Mouse (Mus musculus) forebrain, embryonic 16.5 days (tissue): Measurements from ENCODE around the gene Naa25. TPM values are rescaled to one million over a fixed set of nuclear protein-coding genes. Genes with fewer than 3 reads are reported as not detected.

Experiments used
- ATAC-seq: fragments of 200-750 bp; cut with Nextera tagmentation; 2 replicates; pipeline ENCODE4 v1.8.0; 2017; ENCODE audit warnings: mild to moderate bottlenecking, moderate library complexity
- H3K27ac ChIP-seq: fragments of 300-500 bp; sonication (generic); 2 replicates; pipeline ENCODE4 v1.5.1; 2014; ENCODE audit warnings: low read length, control low read depth
- H3K27me3 ChIP-seq: fragments of 300-500 bp; sonication (generic); replicated peaks from 2 replicates; pipeline ENCODE4 v1.6.1; 2014; ENCODE audit warnings: low read length; ENCODE audit not compliant: control insufficient read depth, insufficient read depth
- H3K36me3 ChIP-seq: fragments of 300-500 bp; sonication (generic); 2 replicates; pipeline ENCODE4 v1.6.1; 2014; ENCODE audit not compliant: control insufficient read depth, insufficient read depth
- H3K4me1 ChIP-seq: fragments of 300-500 bp; sonication (generic); replicated peaks from 2 replicates; pipeline ENCODE4 v1.6.1; 2014; ENCODE audit warnings: low read length; ENCODE audit not compliant: control insufficient read depth, insufficient read depth
- H3K4me2 ChIP-seq: fragments of 300-500 bp; sonication (generic); 2 replicates; pipeline ENCODE4 v1.6.1; 2014; ENCODE audit warnings: mild to moderate bottlenecking, low read length, control low read depth
- H3K4me3 ChIP-seq: fragments of 300-500 bp; sonication (generic); replicated peaks from 2 replicates; pipeline ENCODE4 v1.5.1; 2014; ENCODE audit warnings: mild to moderate bottlenecking, low read length, control low read depth
- H3K9ac ChIP-seq: fragments of 300-500 bp; sonication (generic); replicated peaks from 2 replicates; pipeline ENCODE4 v1.6.1; 2014; ENCODE audit warnings: low read depth, low read length, control low read depth
- H3K9me3 ChIP-seq: fragments of 300-500 bp; sonication (generic); 2 replicates; pipeline ENCODE4 v1.6.1; 2016; ENCODE audit warnings: low read length; ENCODE audit not compliant: control insufficient read depth
- WGBS: fragments of 180-500 bp; shearing (Covaris S2); extraction: QIAGEN DNeasy Blood & Tissue Kit; methylation state at CpG from one replicate; pipeline ENCODE4 v1.1.7; 2014; 5-methylcytosine and 5-hydroxymethylcytosine counted together
- polyA plus RNA-seq: library from polyadenylated mRNA; unstranded; fragments of >200 nt; fragmentation: Nextera tagmentation; extraction: Ambion mirVana; gene quantifications from 2 replicates; pipeline ENCODE4 v1.2.1, GENCODE M21; 2015

The Naa25 gene
- polyA plus RNA-seq, 1 experiment from 2014 or later = 61.7 TPM

DNA sequence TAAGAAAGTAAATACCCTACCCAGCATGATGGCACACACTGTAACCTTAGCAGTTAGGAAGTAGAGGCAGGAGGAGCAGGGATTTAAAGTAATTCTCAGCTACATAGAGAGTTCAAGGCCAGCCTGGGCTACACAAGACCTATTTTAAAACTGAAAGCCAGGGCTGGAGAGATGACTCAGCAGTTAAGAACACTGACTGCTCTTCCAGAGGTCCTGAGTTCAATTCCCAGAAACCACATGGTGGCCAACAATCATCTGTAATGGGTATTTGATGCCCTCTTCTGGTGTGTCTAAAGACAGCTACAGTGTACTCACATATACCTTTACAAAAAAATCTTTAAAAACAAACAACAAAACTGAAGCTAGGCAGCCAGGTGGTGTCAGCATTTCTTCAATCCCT is 8.0 kb upstream of the Naa25 start:
- Histone ChIP-seq H3K4me3 (no peak overlapping the region), H3K9ac (no peak overlapping the region), H3K36me3 (no peaks in the 10 kb centered on the region), H3K27me3 (no peaks in the 10 kb centered on the region), H3K27ac (no peak overlapping the region), H3K4me2 (no peak overlapping the region), H3K9me3 (no peaks in the 10 kb centered on the region), H3K4me1 (peaks cover 4% of the 10 kb centered on the region; the same call in 1 of the 2 replicates)
- no peak for ATAC-seq

DNA sequence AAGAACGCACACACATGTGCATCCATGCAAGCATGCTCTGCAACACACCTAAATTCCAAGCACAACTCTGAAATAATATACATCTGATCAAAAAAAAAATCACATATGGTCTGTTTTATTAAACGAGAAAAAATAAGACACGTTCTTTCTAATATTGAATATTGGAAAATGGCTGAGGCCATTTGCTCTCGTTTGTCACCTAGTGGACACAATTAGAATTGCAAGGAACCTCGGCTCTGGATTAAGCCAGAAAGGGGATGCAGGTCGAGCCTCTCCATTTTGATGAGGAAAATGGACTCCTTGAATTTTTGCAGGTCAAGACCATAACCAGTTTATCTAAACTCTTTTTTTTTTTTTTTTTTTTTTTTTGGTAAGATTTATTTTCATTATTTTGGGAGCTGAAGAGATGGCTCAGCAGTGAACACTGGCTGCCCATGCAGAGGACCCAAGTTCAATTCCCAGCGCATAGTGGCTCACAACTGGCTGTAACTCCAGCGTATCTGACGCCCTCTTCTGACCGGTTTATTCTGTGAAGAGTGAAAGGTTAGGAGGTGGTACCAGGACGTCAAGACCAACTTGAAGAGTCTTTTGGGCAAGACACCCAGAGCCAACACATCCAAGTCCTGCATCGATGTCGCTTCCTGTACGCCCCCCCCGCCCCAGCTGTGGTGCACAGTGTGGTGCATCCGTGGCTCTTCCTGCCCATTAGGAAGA is 4.9 kb upstream of the Naa25 start:
- ATAC-seq = no peak
- no peak overlapping the region for H3K4me3 ChIP-seq
- WGBS = 59% methylated on average over 16 of the region's 16 CpGs
- H3K4me2 ChIP-seq = no peak overlapping the region
- no peak overlapping the region for H3K27ac ChIP-seq
- H3K9me3 ChIP-seq = no peaks in the 10 kb centered on the region
- H3K4me1 ChIP-seq = 0 out of 2 replicates have a peak, but pooled peaks cover 2% of the 10 kb centered on the region
- H3K27me3 ChIP-seq = no peaks in the 10 kb centered on the region
- H3K36me3 ChIP-seq = no peaks in the 10 kb centered on the region
- no peak overlapping the region for H3K9ac ChIP-seq

GRCm38 (mm10) chr5:121393402-121393801 is 4.3 kb upstream of the Naa25 start:
- no peak overlapping the region for H3K4me3 ChIP-seq
- H3K9ac ChIP-seq = no peak overlapping the region
- H3K4me2 ChIP-seq = no peak overlapping the region
- H3K4me1 ChIP-seq = 0 out of 2 replicates have a peak, but pooled peaks cover 2% of the 10 kb centered on the region
- H3K27me3 ChIP-seq = no peaks in the 10 kb centered on the region
- H3K9me3 ChIP-seq = no peaks in the 10 kb centered on the region
- ATAC-seq = no peak
- WGBS = 83% methylated on average over 3 of the region's 3 CpGs
- H3K36me3 ChIP-seq = no peaks in the 10 kb centered on the region
- H3K27ac ChIP-seq = no peak overlapping the region

GRCm38 (mm10) chr5:121395621-121396020 is 2.1 kb upstream of the Naa25 start:
- Histone ChIP-seq H3K9ac (no peak overlapping the region), H3K27ac (no peak overlapping the region), H3K36me3 (no peaks in the 10 kb centered on the region), H3K4me1 (peaks cover 17% of the 10 kb centered on the region), H3K4me3 (no peak overlapping the region), H3K4me2 (no peak overlapping the region), H3K27me3 (no peaks in the 10 kb centered on the region), H3K9me3 (no peaks in the 10 kb centered on the region)
- no peak for ATAC-seq
- WGBS = 87% methylated on average over 5 of the region's 5 CpGs

- ATAC-seq = peak; percentile 78
- WGBS = under 1% methylated on average over 66 of the region's 67 CpGs
- H3K4me1 ChIP-seq = peaks cover 17% of the 10 kb centered on the region
Measured at GRCm38 (mm10) chr5:121398146-121398964, 619 bp downstream of the Naa25 start.

DNA sequence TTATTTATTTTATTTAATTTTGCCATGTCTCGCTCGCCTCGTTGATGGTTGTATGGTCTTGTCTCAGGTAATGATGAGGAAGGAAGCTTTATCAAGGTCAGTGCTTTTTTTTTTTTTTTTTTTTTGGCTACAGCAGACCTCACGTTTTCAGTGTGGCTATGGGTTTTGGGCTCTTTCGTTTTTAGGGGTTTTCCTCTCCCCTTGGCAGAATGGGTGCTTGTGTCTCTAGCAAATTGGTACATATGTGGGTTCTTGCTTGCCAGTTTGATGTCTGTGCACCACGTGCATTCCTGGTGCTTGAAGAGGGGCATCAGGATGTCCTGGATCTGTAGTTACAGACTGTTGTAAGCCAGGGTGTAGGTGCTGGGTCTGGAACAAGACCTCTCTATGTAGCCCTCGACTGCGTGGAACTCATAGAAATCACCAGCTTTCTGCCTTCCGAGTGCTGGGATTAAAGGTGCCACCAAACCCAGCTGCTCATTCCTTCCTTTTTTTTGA is 1.3 kb downstream of the Naa25 start:
- peak overlapping the region; percentile 64 for H3K4me2 ChIP-seq
- H3K9ac ChIP-seq = peak overlapping the region; percentile 81
- H3K36me3 ChIP-seq = no peaks in the 10 kb centered on the region
- no peaks in the 10 kb centered on the region for H3K27me3 ChIP-seq
- no peak overlapping the region for H3K27ac ChIP-seq
- 53% methylated on average over 9 of the region's 9 CpGs for WGBS
- H3K9me3 ChIP-seq = no peaks in the 10 kb centered on the region
- ATAC-seq = no peak
- peak overlapping the region; percentile 85 for H3K4me3 ChIP-seq
- peaks cover 17% of the 10 kb centered on the region for H3K4me1 ChIP-seq

More at GRCm38 (mm10) chr5:121398146-121398964, 619 bp downstream of the Naa25 start:
- Histone ChIP-seq H3K4me3 (peak overlapping the region; percentile 85), H3K9ac (peak overlapping the region; percentile 81), H3K27ac (peak overlapping the region; percentile 56), H3K36me3 (no peaks in the 10 kb centered on the region), H3K4me2 (peak overlapping the region; percentile 64), H3K27me3 (no peaks in the 10 kb centered on the region), H3K9me3 (no peaks in the 10 kb centered on the region)

- Histone ChIP-seq H3K27me3 (no peaks in the 10 kb centered on the region), H3K4me1 (peaks cover 17% of the 10 kb centered on the region), H3K9ac (no peak overlapping the region), H3K27ac (no peak overlapping the region), H3K4me2 (no peak overlapping the region; the same call in 1 of the 2 replicates), H3K36me3 (no peaks in the 10 kb centered on the region), H3K9me3 (no peaks in the 10 kb centered on the region), H3K4me3 (no peak overlapping the region)
- 89% methylated on average over 5 of the region's 5 CpGs for WGBS
- ATAC-seq = no peak
Measured at GRCm38 (mm10) chr5:121399540-121399939, 1.8 kb downstream of the Naa25 start.

GRCm38 (mm10) chr5:121400064-121400463 is 2.3 kb downstream of the Naa25 start:
- Histone ChIP-seq H3K9ac (no peak overlapping the region), H3K9me3 (no peaks in the 10 kb centered on the region), H3K4me1 (peaks cover 17% of the 10 kb centered on the region), H3K36me3 (no peaks in the 10 kb centered on the region), H3K4me3 (no peak overlapping the region), H3K27me3 (no peaks in the 10 kb centered on the region), H3K4me2 (no peak overlapping the region), H3K27ac (no peak overlapping the region)
- 78% methylated on average over 5 of the region's 5 CpGs for WGBS
- no peak for ATAC-seq

- Histone ChIP-seq H3K27ac (no peak overlapping the region), H3K4me3 (no peak overlapping the region), H3K4me1 (peaks cover 17% of the 10 kb centered on the region), H3K9ac (no peak overlapping the region), H3K27me3 (no peaks in the 10 kb centered on the region), H3K4me2 (no peak overlapping the region), H3K36me3 (0 out of 2 replicates have a peak, but pooled peaks cover 3% of the 10 kb centered on the region), H3K9me3 (no peaks in the 10 kb centered on the region)
- no peak for ATAC-seq
- 89% methylated on average over 5 of the region's 5 CpGs for whole genome bisulfite sequencing
Measured at GRCm38 (mm10) chr5:121400849-121401248, 3.1 kb downstream of the Naa25 start.
